Mouse (Mus musculus) gastrocnemius, postnatal 25 days (tissue): ENCODE results near the gene Gemin4. TPM values are rescaled to one million over a fixed set of nuclear protein-coding genes. Genes with fewer than 3 reads are reported as not detected.

ENCODE experiments used
- DNase-seq: peaks from one replicate; pipeline ENCODE4 v3.0.0; 2022
- total RNA-seq, 2 experiments: library from RNA; stranded (reverse); gene quantifications; 1 replicate in 1 of 2; 2 replicates in 1 of 2; pipeline ENCODE4 v1.2.3; 2021

Gemin4 gene
- total RNA-seq, 2 experiments from 2014 or later = 1.4 to 1.5 TPM

GRCm38 (mm10) chr11:76216681-76217389, 629 bp downstream of the Gemin4 start:
- DNase-seq = peak; percentile 30

- DNase-seq = no peak
Observed at GRCm38 (mm10) chr11:76216049-76216540, 1.4 kb downstream of the Gemin4 start.

GRCm38 (mm10) chr11:76215011-76215410, 2.5 kb downstream of the Gemin4 start:
- DNase-seq = no peak

- DNase-seq = no peak
Observed at GRCm38 (mm10) chr11:76213841-76214240, 3.6 kb downstream of the Gemin4 start.

GRCm38 (mm10) chr11:76211595-76211994, 5.9 kb downstream of the Gemin4 start:
- peak; percentile 42 for DNase-seq

GRCm38 (mm10) chr11:76210228-76210985, 7.1 kb downstream of the Gemin4 start:
- DNase-seq = no peak

- no peak for DNase-seq
Observed at GRCm38 (mm10) chr11:76206793-76207192, 10.7 kb downstream of the Gemin4 start.

- peak; percentile 89 for DNase-seq
Observed at GRCm38 (mm10) chr11:76201761-76202674, 15.4 kb downstream of the Gemin4 start.

GRCm38 (mm10) chr11:76196977-76197469, 20.4 kb downstream of the Gemin4 start:
- DNase-seq = no peak

GRCm38 (mm10) chr11:76196275-76196976, 21.0 kb downstream of the Gemin4 start:
- no peak for DNase-seq

GRCm38 (mm10) chr11:76186908-76187307, 30.6 kb downstream of the Gemin4 start:
- no peak for DNase-seq

GRCm38 (mm10) chr11:76183745-76184144, 33.7 kb downstream of the Gemin4 start:
- DNase-seq = no peak

GRCm38 (mm10) chr11:76180146-76180540, 37.3 kb downstream of the Gemin4 start:
- DNase-seq = no peak

GRCm38 (mm10) chr11:76179495-76180145, 37.8 kb downstream of the Gemin4 start, which contains the start of the genes Vps53 and Fam57a:
TSS of gene Vps53 (minus strand) at chr11:76179647.
TSS of gene Fam57a (plus strand) at chr11:76179671.
- DNase-seq = peak; percentile 83

GRCm38 (mm10) chr11:76178726-76179494, 38.6 kb downstream of the Gemin4 start:
- DNase-seq = no peak

GRCm38 (mm10) chr11:76170207-76170606, 47.3 kb downstream of the Gemin4 start:
- DNase-seq = no peak

GRCm38 (mm10) chr11:76168976-76169375, 48.5 kb downstream of the Gemin4 start:
- no peak for DNase-seq

GRCm38 (mm10) chr11:76167079-76167765, 50.2 kb downstream of the Gemin4 start:
- DNase-seq = peak; percentile 29

GRCm38 (mm10) chr11:76166657-76167056, 50.8 kb downstream of the Gemin4 start:
- no peak for DNase-seq
